Mouse (Mus musculus): ENCODE measurements at regions not wholly inside any gene's neighbourhood (a gene's known extent, or its start where the extent isn't known, plus 50 kb on each side); places are given as distances from the start of the nearest gene placed in this dataset.

- DNase-seq (ENCODE audit: extremely low spot score in 1 of 2, low spot score in 1 of 2): no peak
Observed at GRCm38 (mm10) chr4:47846389-47847318, 198.3 kb upstream of the Nr4a3 start.

GRCm38 (mm10) chr4:47861151-47861550 lies 183.8 kb upstream of the Nr4a3 start:
- DNase-seq (ENCODE audit: extremely low spot score in 1 of 2, low spot score in 1 of 2): no peak

GRCm38 (mm10) chr4:47870010-47870637 lies 174.8 kb upstream of the Nr4a3 start:
- no peak for DNase-seq (ENCODE audit: extremely low spot score in 1 of 2, low spot score in 1 of 2)

GRCm38 (mm10) chr4:47870638-47871019 lies 174.3 kb upstream of the Nr4a3 start:
- no peak for DNase-seq (ENCODE audit: extremely low spot score in 1 of 2, low spot score in 1 of 2)

GRCm38 (mm10) chr4:47881560-47881959 lies 163.4 kb upstream of the Nr4a3 start:
- peak; percentile 19 to 73 for DNase-seq (ENCODE audit: extremely low spot score in 1 of 2, low spot score in 1 of 2)

- no peak for DNase-seq (ENCODE audit: extremely low spot score in 1 of 2, low spot score in 1 of 2)
Observed at GRCm38 (mm10) chr4:47882076-47882475, 162.9 kb upstream of the Nr4a3 start.

- no peak for DNase-seq (ENCODE audit: extremely low spot score in 1 of 2, low spot score in 1 of 2)
Observed at GRCm38 (mm10) chr4:47899579-47899978, 145.4 kb upstream of the Nr4a3 start.

GRCm38 (mm10) chr4:47902749-47903148 lies 142.2 kb upstream of the Nr4a3 start:
- no peak for DNase-seq (ENCODE audit: extremely low spot score in 1 of 2, low spot score in 1 of 2)

GRCm38 (mm10) chr4:47912259-47912658 lies 132.7 kb upstream of the Nr4a3 start:
- no peak for DNase-seq (ENCODE audit: extremely low spot score in 1 of 2, low spot score in 1 of 2)

- no peak for DNase-seq (ENCODE audit: extremely low spot score in 1 of 2, low spot score in 1 of 2)
Observed at GRCm38 (mm10) chr4:47919576-47919975, 125.4 kb upstream of the Nr4a3 start.

- no peak for DNase-seq (ENCODE audit: extremely low spot score in 1 of 2, low spot score in 1 of 2)
Observed at GRCm38 (mm10) chr4:47931464-47931863, 113.5 kb upstream of the Nr4a3 start.

GRCm38 (mm10) chr4:47933526-47933925 lies 111.4 kb upstream of the Nr4a3 start:
- DNase-seq (ENCODE audit: extremely low spot score in 1 of 2, low spot score in 1 of 2): peak in 1 of 2 experiments; percentile 29

GRCm38 (mm10) chr4:47935547-47935946 lies 109.4 kb upstream of the Nr4a3 start:
- DNase-seq (ENCODE audit: extremely low spot score in 1 of 2, low spot score in 1 of 2): no peak

- DNase-seq (ENCODE audit: extremely low spot score in 1 of 2, low spot score in 1 of 2): no peak
Observed at GRCm38 (mm10) chr4:47936470-47937125, 108.4 kb upstream of the Nr4a3 start.

GRCm38 (mm10) chr4:47947869-47948573 lies 96.9 kb upstream of the Nr4a3 start:
- DNase-seq (ENCODE audit: extremely low spot score in 1 of 2, low spot score in 1 of 2): peak; percentile 7 to 48

- DNase-seq (ENCODE audit: extremely low spot score in 1 of 2, low spot score in 1 of 2): no peak
Observed at GRCm38 (mm10) chr4:47948789-47949188, 96.2 kb upstream of the Nr4a3 start.

GRCm38 (mm10) chr4:47954576-47955305 lies 90.2 kb upstream of the Nr4a3 start:
- no peak for DNase-seq (ENCODE audit: extremely low spot score in 1 of 2, low spot score in 1 of 2)

GRCm38 (mm10) chr4:47964630-47965029 lies 80.3 kb upstream of the Nr4a3 start:
- no peak for DNase-seq (ENCODE audit: extremely low spot score in 1 of 2, low spot score in 1 of 2)

GRCm38 (mm10) chr4:47971861-47972260 lies 73.1 kb upstream of the Nr4a3 start:
- DNase-seq (ENCODE audit: extremely low spot score in 1 of 2, low spot score in 1 of 2): no peak

Measured in frontal cortex, adult 2 months (tissue).